Mouse (Mus musculus): ENCODE measurements around the gene Ip6k1.

DNA sequence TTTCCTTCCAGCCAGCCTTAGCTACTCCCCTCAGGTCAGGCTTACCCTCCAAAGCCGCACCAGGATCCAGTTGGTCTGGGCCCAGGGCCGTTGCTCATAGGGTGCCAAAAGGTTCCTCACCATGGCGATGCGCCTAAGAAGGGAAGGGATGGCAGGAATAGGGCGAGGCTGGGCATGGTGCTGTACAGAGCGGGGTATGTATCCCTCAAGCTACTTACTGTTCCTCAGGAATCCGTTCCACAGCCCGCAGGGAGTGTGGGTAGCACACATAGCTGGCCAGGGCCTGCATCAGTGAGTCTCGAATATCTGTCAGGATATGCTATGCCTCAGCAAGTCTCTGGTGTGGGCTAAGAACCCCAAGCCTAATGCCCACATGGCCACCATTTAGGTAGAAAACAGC, 56.0 kb downstream of the Ip6k1 start:
- TF ChIP-seq EP300 (IDR thresholded peaks at IDR 0.05; ENCODE audit: low read depth) (no peak), CTCF (IDR thresholded peaks at IDR 0.05; ENCODE audit: low read depth) (no peak)

Data from liver, embryonic 14.5 days (tissue).